Mouse (Mus musculus) liver, adult 2 months (tissue): ENCODE data around the gene Ankrd34a. TPM values are rescaled to one million over a fixed set of nuclear protein-coding genes. Genes with fewer than 3 reads are reported as not detected.
"Not testable (repeated sequence)": the region's sequence is repeated elsewhere in the genome, so short reads cannot be mapped to it uniquely, and the experiment has no call there.

ENCODE experiments used
- DNase-seq: peaks from one replicate; pipeline ENCODE4 v3.0.0-alpha.2; 2011; ENCODE audit warnings: low read depth, low spot score; ENCODE audit errors: extremely low read depth
- H3K27ac ChIP-seq: fragments of 200-500 bp; replicated peaks from 2 replicates; pipeline ENCODE4 v1.5.1; 2012; ENCODE audit warnings: low read depth, mild to moderate bottlenecking, control low read depth, inconsistent platforms, low read length; ENCODE audit not compliant: insufficient read depth
- H3K27me3 ChIP-seq: fragments of 200-500 bp; 2 replicates; pipeline ENCODE4 v1.6.1; 2012; ENCODE audit warnings: mild to moderate bottlenecking, moderate library complexity, low read length, inconsistent platforms; ENCODE audit not compliant: control insufficient read depth, insufficient read depth
- H3K36me3 ChIP-seq: fragments of 200-500 bp; 2 replicates; pipeline ENCODE4 v1.6.1; 2012; ENCODE audit warnings: low read length, inconsistent platforms; ENCODE audit not compliant: control insufficient read depth, insufficient read depth
- H3K4me1 ChIP-seq: fragments of 200-500 bp; 2 replicates; pipeline ENCODE4 v1.6.1; 2011; ENCODE audit warnings: low read length; ENCODE audit not compliant: control insufficient read depth, insufficient read depth
- H3K4me3 ChIP-seq: fragments of 200-500 bp; 2 replicates; pipeline ENCODE4 v1.5.1; 2011; ENCODE audit warnings: low read depth, mild to moderate bottlenecking, control low read depth, low read length, moderate library complexity; ENCODE audit not compliant: insufficient read depth
- H3K79me2 ChIP-seq: fragments of 200-500 bp; 2 replicates; pipeline ENCODE4 v1.6.1; 2012; ENCODE audit warnings: inconsistent platforms, mild to moderate bottlenecking, low read length, moderate library complexity; ENCODE audit not compliant: control insufficient read depth, insufficient read depth
- H3K9ac ChIP-seq: fragments of 200-500 bp; 2 replicates; pipeline ENCODE4 v1.6.1; 2012; ENCODE audit warnings: low read depth, mild to moderate bottlenecking, control low read depth, inconsistent platforms, low read length
- CTCF ChIP-seq: fragments of 200-500 bp; IDR thresholded peaks from 2 replicates; pipeline ENCODE4 v1.5.1; 2011; ENCODE audit warnings: low read depth, low read length, control low read depth
- POLR2A ChIP-seq: fragments of 200-500 bp; IDR thresholded peaks from 2 replicates; pipeline ENCODE4 v1.6.1; 2011; ENCODE audit warnings: low read length, control low read depth; ENCODE audit not compliant: insufficient read depth; ENCODE audit errors: extremely low read depth
- WGBS: fragments of 180-500 bp; shearing (Covaris S2); methylation state at CpG from one replicate; pipeline ENCODE4 v1.1.7; 2018; 5-methylcytosine and 5-hydroxymethylcytosine counted together
- polyA plus RNA-seq: library from polyadenylated mRNA; depleted of rRNA; stranded (reverse); fragments of >200 nt; gene quantifications from 2 replicates; pipeline ENCODE4 v1.2.3, GENCODE M21; 2012
- total RNA-seq: library from RNA; depleted of rRNA; stranded (reverse); fragments of >200 nt; gene quantifications from 2 replicates; pipeline ENCODE4 v1.2.3, GENCODE M21; 2014

The Ankrd34a gene
- total and polyA plus RNA-seq, 2 experiments = 0.07 TPM; not detected in 1

DNA sequence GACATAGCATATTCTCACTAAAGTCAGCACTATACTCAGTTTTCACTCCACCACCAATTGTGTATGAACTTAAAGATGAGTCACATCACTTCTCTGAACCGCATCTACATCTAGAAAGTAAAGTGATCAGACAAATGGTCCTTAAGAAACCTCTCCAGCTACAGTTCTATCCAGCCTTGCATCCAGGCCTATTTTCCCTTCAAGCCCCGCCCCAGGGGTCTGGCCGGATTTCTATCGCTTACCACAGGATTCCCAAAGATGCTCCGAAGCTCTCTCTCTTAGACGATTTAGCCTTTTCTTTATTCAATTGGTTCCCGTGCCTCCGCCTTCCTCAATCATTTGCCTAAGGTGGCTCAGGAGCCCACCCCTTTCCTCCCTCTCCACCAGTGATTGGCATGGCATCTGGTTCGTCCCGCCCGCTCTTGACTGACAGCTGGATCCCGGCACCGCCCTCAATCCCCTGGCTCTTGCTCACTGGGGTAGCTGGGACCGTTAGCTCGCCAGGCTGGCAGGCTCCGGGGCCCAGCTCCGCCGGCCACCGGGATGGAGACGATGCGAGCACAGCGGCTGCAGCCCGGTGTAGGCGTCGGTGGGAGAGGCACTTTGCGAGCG is 4.3 kb downstream of the Ankrd34a start, which contains the start of gene Lix1l:
Gene Lix1l, plus strand, starts transcription at position 511 of the 612 bp plus-strand sequence.
- WGBS = 1% methylated on average over 27 of the region's 27 CpGs
- Histone ChIP-seq H3K27me3 (no peaks in the 10 kb centered on the region; the same call in 1 of the 2 replicates), H3K4me1 (no peaks in the 10 kb centered on the region), H3K9ac (peak within 1 kb of the TSS; percentile 70), H3K27ac (peak within 1 kb of the TSS; percentile 33), H3K36me3 (no peaks in the 10 kb centered on the region), H3K4me3 (peak within 1 kb of the TSS; percentile 85), H3K79me2 (no peaks in the 10 kb centered on the region)
- peak; percentile 79 for DNase-seq
- TF ChIP-seq CTCF (no peak), POLR2A (0 out of 2 replicates have a peak, but pooled peaks have one; percentile 27)

DNA sequence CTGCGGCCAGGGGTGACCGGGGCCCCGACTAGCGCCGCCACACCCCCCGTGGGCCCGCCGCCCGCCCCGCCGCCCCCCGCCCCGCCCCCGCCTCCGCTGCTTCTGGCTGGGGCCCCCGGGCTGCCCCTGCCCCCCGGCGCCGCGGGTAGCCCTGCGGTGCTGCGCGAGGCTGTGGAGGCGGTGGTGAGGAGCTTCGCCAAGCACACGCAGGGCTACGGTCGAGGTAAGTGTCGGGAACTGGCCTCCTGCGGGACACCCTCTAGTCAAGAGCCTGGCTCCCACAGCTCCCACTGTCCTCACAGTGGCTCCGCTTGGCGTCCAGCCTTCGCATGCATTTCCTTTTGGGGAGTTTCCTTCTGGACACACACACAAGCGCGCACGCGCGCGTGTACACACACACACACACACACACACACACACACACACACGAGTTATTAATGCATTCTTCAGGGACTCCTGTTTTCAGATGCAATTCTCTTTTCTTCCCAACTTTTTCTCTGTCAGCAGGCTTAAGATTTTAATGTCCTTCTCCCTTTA is 4.9 kb downstream of the Ankrd34a start:
- Histone ChIP-seq H3K27me3 (no peaks in the 10 kb centered on the region; the same call in 1 of the 2 replicates), H3K9ac (peak overlapping the region; percentile 70), H3K4me3 (peak overlapping the region; percentile 85), H3K27ac (no peak overlapping the region; the same call in 1 of the 2 replicates), H3K79me2 (no peaks in the 10 kb centered on the region), H3K4me1 (no peaks in the 10 kb centered on the region), H3K36me3 (no peaks in the 10 kb centered on the region)
- peak; percentile 37 for DNase-seq
- WGBS = 4% methylated on average over 37 of the region's 40 CpGs
- TF ChIP-seq CTCF (no peak), POLR2A (no peak)

- whole genome bisulfite sequencing = 61% methylated on average over 10 of the region's 10 CpGs
- H3K36me3 ChIP-seq = no peaks in the 10 kb centered on the region
- no peak overlapping the region for H3K4me3 ChIP-seq
- no peaks in the 10 kb centered on the region for H3K4me1 ChIP-seq
- H3K79me2 ChIP-seq = no peaks in the 10 kb centered on the region
- no peak for DNase-seq
- no peaks in the 10 kb centered on the region; the same call in 1 of the 2 replicates for H3K27me3 ChIP-seq
- H3K9ac ChIP-seq = peak overlapping the region; percentile 18; the same call in 1 of the 2 replicates
- peak overlapping the region; percentile 33 for H3K27ac ChIP-seq
- TF ChIP-seq POLR2A = no peak
- TF ChIP-seq CTCF = no peak
Observed at GRCm38 (mm10) chr3:96601941-96602703, 5.7 kb downstream of the Ankrd34a start.

- no peak for DNase-seq
- 38% methylated on average over 5 of the region's 5 CpGs for WGBS
- no peaks in the 10 kb centered on the region; the same call in 1 of the 2 replicates for H3K27me3 ChIP-seq
- no peak for TF ChIP-seq POLR2A
- TF ChIP-seq CTCF = no peak
- no peaks in the 10 kb centered on the region for H3K4me1 ChIP-seq
- H3K9ac ChIP-seq = no peak overlapping the region
- no peak overlapping the region for H3K4me3 ChIP-seq
- H3K27ac ChIP-seq = peak overlapping the region; percentile 25; the same call in 1 of the 2 replicates
- no peaks in the 10 kb centered on the region for H3K79me2 ChIP-seq
- H3K36me3 ChIP-seq = no peaks in the 10 kb centered on the region
Observed at GRCm38 (mm10) chr3:96602704-96603084, 6.3 kb downstream of the Ankrd34a start.

- Histone ChIP-seq H3K79me2 (no peaks in the 10 kb centered on the region), H3K27me3 (no peaks in the 10 kb centered on the region; the same call in 1 of the 2 replicates), H3K4me3 (no peak overlapping the region), H3K4me1 (no peaks in the 10 kb centered on the region), H3K36me3 (no peaks in the 10 kb centered on the region), H3K9ac (no peak overlapping the region), H3K27ac (no peak overlapping the region)
- 79% methylated on average over 5 of the region's 5 CpGs for WGBS
- no peak for TF ChIP-seq POLR2A
- no peak for TF ChIP-seq CTCF
- DNase-seq = no peak
Observed at GRCm38 (mm10) chr3:96603311-96603710, 6.9 kb downstream of the Ankrd34a start.

DNA sequence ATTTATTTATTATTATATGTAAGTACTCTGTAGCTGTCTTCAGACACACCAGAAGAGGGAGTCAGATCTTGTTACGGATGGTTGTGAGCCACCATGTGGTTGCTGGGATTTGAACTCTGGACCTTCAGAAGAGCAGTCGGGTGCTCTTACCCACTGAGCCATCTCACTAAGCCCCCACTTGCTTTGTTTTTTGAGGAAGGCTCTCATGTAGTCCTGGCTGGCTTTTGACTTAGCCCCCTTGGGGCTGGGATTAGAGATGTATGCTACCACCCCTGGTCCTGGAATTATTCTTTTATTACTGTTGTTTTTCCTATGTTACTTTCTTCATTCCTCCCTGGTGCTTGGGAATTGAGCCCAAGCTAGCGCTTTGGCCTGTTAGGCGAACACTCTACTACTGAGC is 9.6 kb downstream of the Ankrd34a start:
- DNase-seq = not testable (repeated sequence)
- WGBS = 91% methylated on average over 4 of the region's 4 CpGs

More for the DNA sequence above, 9.6 kb downstream of the Ankrd34a start:
- not testable (repeated sequence) for H3K9ac ChIP-seq, H3K79me2 ChIP-seq, H3K4me3 ChIP-seq, H3K27ac ChIP-seq, H3K36me3 ChIP-seq, H3K4me1 ChIP-seq, H3K27me3 ChIP-seq
